Mouse (Mus musculus): ENCODE measurements around the gene L1cam.
A peak's percentile ranks its signal among the peaks of the same experiment; 100 is the strongest.

Gene L1cam

DNA sequence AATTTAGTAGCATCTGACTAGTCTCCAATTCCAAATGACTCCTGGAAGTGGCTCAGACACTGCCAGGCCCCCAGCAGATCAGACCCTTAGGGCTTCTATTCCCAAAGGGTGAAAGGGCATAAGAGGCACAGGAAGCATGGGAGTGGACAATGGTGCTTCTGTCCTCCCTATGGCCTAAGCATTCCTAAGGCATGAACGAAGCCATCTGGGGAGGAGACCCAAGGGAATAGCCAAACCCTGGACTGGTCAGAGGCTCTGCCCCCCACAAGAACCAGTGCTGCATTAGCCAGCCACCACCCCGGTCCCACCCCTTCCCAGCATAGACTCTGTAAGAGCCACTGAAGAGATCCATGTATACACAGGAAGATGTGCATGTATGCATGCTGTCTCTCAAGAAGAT lies 20.0 kb downstream of the L1cam start:
- no peak for DNase-seq

DNA sequence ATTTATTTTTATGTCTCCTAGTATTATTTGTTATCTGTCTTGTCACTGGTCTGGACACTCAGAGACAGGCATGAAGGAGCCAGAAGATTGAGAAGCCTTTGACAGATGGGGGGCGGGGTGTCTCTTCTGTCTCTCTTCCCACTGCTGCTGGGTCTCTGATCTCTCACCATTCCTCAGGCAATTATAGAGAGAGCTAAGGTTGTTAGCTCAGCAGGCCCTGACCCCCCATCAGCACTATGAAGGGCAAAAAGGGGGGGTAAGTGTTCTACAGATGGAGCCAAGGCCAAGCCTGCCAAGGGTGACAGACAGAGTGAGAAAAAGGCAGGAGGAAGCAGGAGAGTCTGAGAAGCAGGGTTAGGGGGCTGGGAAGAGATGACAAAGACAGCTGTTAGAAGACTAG lies 23.9 kb downstream of the L1cam start:
- no peak for DNase-seq

DNA sequence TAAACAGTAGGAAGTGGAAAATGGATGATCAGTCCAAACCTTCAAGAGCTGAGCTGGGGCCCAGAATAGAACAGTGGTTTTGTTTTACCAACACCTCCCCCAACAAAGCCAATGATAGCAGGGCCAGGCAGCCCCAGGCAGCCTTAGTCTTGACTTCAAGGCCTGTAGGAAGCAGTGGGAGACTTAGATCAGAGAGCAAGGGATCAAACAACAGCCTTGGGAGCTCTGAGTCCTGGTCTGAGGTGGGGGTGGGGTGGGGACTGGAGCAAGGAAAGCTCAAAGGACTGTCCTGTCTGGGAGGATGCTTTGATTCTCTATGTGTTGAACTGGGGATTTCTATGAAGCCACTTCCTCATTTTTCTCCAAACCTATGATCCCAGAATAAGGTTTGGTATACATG lies 24.4 kb downstream of the L1cam start:
- DNase-seq = no peak

GRCm38 (mm10) chrX:73869334-73869733 lies 26.6 kb downstream of the L1cam start:
- DNase-seq = peak in 1 of 2 experiments; percentile 4

DNA sequence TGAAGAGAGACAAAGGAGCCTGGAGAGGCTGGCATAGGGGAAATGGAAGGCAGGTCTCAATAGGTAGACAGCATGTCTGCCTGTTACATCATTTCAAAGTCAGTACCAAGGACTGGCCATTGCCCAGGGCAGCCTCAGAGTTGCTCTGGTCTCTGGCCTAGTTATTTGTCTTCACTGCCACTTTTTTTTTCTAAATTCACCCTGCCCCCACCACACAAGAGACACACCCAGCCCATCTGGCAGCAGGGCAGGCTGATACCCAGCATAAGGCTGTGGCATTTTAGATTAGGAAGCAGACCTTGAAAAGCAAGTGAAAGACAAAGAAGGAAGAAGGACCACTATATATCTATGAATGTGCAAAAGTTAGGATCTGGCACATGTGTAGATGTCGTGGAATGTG lies 28.1 kb downstream of the L1cam start:
- DNase-seq = no peak

- DNase-seq = no peak
Observed at GRCm38 (mm10) chrX:73867256-73867655, 28.6 kb downstream of the L1cam start.

DNA sequence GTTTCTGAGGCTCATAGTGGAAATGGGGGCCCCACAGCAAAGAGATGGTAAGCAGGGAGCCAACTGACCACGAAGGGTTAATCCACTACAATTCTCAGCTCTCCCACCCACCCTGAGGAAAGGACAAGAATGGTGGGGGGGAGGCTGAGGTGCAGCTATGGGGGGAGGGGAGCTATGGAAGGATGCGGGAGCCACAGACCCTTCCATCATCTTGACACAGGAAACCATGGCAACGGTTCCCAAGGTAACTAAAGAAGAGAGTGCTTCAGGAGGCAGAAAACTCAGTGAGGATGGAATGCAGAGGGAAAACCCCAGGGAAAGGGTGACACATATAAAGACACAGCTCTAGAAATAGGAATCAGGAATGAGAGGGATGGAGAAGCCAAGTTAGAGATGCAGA lies 31.2 kb downstream of the L1cam start:
- DNase-seq = no peak

DNA sequence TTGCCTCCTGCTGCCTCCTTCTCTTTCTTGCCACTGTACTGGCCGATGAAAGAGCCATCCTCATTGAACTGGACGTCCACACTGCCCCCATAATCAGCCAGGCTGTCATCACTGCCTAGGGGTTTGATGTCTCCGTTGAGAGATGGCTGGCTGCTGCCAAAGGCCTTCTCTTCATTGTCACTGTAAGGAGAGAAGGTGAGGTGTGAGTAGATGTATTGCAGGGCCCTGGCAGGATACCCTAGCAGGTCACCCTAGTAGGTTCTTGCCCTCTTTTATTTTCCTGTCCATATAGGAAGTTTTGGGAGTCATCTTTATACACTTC lies 40.9 kb downstream of the L1cam start:
- no peak for DNase-seq

DNA sequence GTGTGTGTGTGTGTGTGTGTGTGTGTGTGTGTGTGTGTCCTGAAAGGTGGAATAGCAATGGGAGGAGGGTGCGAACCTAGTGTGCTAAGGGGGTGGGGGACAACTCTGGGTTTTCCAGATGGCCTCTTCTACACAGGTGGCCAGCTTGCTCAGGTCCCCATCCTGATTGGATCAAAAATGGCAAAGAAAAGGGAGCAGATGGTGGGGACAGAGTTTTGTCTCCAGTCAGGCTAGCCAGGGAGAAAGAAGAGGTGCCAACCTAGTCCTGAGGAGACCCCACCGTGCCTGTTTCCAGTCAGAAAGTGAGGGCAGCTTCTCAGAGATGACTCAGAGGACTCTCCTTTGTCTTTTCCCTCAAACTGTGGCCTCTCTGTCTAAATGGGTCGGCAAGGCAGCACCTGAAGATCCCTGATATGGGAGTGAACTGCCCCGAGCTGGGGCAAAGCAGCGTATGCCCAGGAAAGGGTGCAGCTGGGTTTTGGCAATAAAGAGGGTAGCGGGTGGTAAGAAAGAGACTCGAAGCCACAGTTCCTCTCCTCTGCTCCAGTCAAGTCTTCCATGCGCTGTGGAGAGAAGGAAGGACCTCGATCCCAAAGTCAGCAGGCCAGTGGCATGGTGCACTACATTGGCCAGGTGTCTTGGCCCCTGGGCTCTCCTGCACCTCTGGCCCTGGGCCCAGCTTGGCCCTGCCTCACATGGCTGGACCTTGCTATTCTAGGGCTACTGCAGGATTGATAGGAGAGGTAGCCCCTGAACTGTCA lies 41.4 kb downstream of the L1cam start:
- DNase-seq = no peak

DNA sequence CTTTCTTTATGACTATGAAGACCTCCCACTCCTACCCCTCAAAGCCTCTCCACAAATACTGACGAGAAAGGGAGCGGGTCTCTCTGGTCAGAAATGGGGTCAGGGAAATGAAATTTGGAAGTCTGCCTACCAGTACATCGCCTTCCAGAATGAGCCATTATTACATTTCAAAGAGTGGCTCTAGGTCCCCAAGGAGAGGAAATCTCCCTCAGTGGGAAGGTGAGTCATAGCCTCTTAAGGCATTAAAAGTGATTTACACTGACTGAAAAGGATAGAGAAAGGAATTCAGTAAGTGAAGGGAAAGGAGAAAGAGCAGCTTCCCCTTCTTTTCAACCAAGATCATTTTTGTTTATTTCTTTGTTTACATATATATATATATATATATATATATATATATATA lies 59.2 kb downstream of the L1cam start:
- no peak for DNase-seq

- no peak for DNase-seq
Observed at GRCm38 (mm10) chrX:73835731-73836130, 60.2 kb downstream of the L1cam start.

GRCm38 (mm10) chrX:73824185-73825151 lies 71.4 kb downstream of the L1cam start, which contains the start of gene Pdzd4:
Gene Pdzd4 (minus strand): TSS chrX:73824969.
- peak; percentile 5 to 7 for DNase-seq

DNA sequence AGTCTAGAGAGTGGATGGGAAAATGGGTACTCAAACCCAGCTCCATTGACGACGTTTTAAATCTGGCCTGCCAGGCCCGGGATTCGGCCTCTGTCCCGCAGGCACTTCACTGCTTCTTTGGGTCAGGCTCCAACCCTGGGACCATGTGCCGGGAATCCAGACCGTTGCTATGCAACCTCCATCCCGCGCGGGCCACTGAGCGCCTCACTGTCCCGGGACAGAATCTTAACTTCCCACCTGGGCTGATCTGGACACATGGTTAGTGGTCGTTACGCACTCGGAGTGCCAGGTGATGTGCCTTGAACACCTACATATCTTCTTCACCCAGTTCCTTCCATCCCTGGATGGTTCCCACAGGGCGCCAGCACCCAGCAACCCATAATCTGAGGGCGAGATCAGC lies 72.2 kb downstream of the L1cam start:
- DNase-seq = no peak

- DNase-seq = no peak
Observed at GRCm38 (mm10) chrX:73816596-73817314, 79.2 kb downstream of the L1cam start.

DNA sequence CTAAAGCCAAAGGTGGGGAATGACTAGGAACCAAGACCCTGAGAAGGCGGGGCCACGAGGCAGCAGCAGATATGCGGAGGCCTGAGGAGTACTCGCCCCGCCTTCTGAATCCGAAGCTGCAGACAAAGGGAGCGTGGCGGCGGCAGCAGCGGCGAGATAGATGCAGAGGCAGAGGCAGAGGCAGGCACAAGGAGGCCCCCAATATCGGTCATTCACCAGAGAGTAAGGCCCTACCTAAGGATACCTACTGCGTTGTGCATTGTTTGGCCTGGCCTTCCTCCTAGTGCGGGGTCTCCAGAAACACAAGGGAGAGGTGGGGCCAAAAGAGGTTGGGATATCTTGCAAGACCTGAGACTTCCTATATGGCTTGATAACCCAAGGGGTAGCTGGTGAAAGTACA lies 80.8 kb downstream of the L1cam start:
- DNase-seq = no peak

GRCm38 (mm10) chrX:73805814-73806213 lies 90.1 kb downstream of the L1cam start:
- DNase-seq = no peak
